Mouse (Mus musculus) hindbrain, embryonic 11.5 days (tissue): Measurements from ENCODE around the gene Abcg8. TPM values are rescaled to one million over a fixed set of nuclear protein-coding genes. Genes with fewer than 3 reads are reported as not detected.
A peak's percentile ranks its signal among the peaks of the same experiment; 100 is the strongest.

Experiments
- ATAC-seq: fragments of 200-750 bp; cut with Nextera tagmentation; 2 replicates; pipeline ENCODE4 v1.8.0; 2017; ENCODE audit warnings: mild to moderate bottlenecking, moderate TSS enrichment, moderate library complexity; ENCODE audit not compliant: low FRiP score
- DNase-seq: peaks from one replicate; pipeline ENCODE4 v3.0.0-alpha.2; 2015; ENCODE audit warnings: low spot score
- H3K27ac ChIP-seq: fragments of 300-500 bp; sonication (generic); 2 replicates; pipeline ENCODE4 v1.5.1; 2014; ENCODE audit warnings: mild to moderate bottlenecking, low read depth, low read length
- H3K27me3 ChIP-seq: fragments of 300-500 bp; sonication (generic); 2 replicates; pipeline ENCODE4 v1.6.1; 2014; ENCODE audit warnings: mild to moderate bottlenecking, low read length, moderate library complexity, mixed read lengths; ENCODE audit not compliant: control insufficient read depth, insufficient read depth
- H3K36me3 ChIP-seq: fragments of 300-500 bp; sonication (generic); 2 replicates; pipeline ENCODE4 v1.6.1; 2014; ENCODE audit warnings: mild to moderate bottlenecking, low read length, moderate library complexity, mixed read lengths; ENCODE audit not compliant: control insufficient read depth, insufficient read depth
- H3K4me1 ChIP-seq: fragments of 300-500 bp; sonication (generic); replicated peaks from 2 replicates; pipeline ENCODE4 v1.6.1; 2014; ENCODE audit warnings: low read length, mixed read lengths; ENCODE audit not compliant: control insufficient read depth, insufficient read depth
- H3K4me2 ChIP-seq: fragments of 300-500 bp; sonication (generic); replicated peaks from 2 replicates; pipeline ENCODE4 v1.6.1; 2014; ENCODE audit warnings: mild to moderate bottlenecking, low read depth, low read length
- H3K4me3 ChIP-seq: fragments of 300-500 bp; sonication (generic); 2 replicates; pipeline ENCODE4 v1.5.1; 2014; ENCODE audit warnings: low read depth, low read length
- H3K9ac ChIP-seq: fragments of 300-500 bp; sonication (generic); 2 replicates; pipeline ENCODE4 v1.6.1; 2014; ENCODE audit warnings: low read depth, low read length
- H3K9me3 ChIP-seq: fragments of 300-500 bp; sonication (generic); 2 replicates; pipeline ENCODE4 v1.6.1; 2016; ENCODE audit warnings: low read length; ENCODE audit not compliant: control insufficient read depth
- WGBS: fragments of 180-500 bp; shearing (Covaris S2); extraction: QIAGEN DNeasy Blood & Tissue Kit; methylation state at CpG from one replicate; pipeline ENCODE4 v1.1.7; 2014; 5-methylcytosine and 5-hydroxymethylcytosine counted together
- polyA plus RNA-seq: library from polyadenylated mRNA; unstranded; fragments of >200 nt; fragmentation: Nextera tagmentation; extraction: Ambion mirVana; gene quantifications from 2 replicates; pipeline ENCODE4 v1.2.1, GENCODE M21; 2014

Gene Abcg8
- polyA plus RNA-seq, 1 experiment from 2014 or later, result 0.42 TPM

- Histone ChIP-seq H3K4me3 (no peak overlapping the region), H3K36me3 (no peaks in the 10 kb centered on the region), H3K9me3 (no peaks in the 10 kb centered on the region), H3K27me3 (no peaks in the 10 kb centered on the region), H3K4me1 (0 out of 2 replicates have a peak, but pooled peaks cover 2% of the 10 kb centered on the region), H3K4me2 (no peak overlapping the region), H3K9ac (no peak overlapping the region), H3K27ac (no peak overlapping the region)
- ATAC-seq (no peak), DNase-seq (peak; percentile 68)
- WGBS, result 36% methylated on average over 3 of the region's 3 CpGs
These were observed 34.2 kb upstream of the Abcg8 start for GRCm38 (mm10) chr17:84641893-84642292.

GRCm38 (mm10) chr17:84642324-84642723, 33.8 kb upstream of the Abcg8 start:
- 91% methylated on average over 9 of the region's 9 CpGs for WGBS
- H3K9me3 ChIP-seq, result no peaks in the 10 kb centered on the region
- no peak overlapping the region for H3K9ac ChIP-seq

GRCm38 (mm10) chr17:84644292-84645050, 31.6 kb upstream of the Abcg8 start:
- Histone ChIP-seq H3K9me3 (no peaks in the 10 kb centered on the region), H3K27me3 (no peaks in the 10 kb centered on the region), H3K36me3 (no peaks in the 10 kb centered on the region), H3K4me1 (0 out of 2 replicates have a peak, but pooled peaks cover 2% of the 10 kb centered on the region), H3K27ac (no peak overlapping the region), H3K4me2 (no peak overlapping the region), H3K4me3 (no peak overlapping the region), H3K9ac (no peak overlapping the region)
- DNase-seq (no peak), ATAC-seq (no peak)
- WGBS, result 64% methylated on average over 16 of the region's 16 CpGs

More at GRCm38 (mm10) chr17:84642324-84642723, 33.8 kb upstream of the Abcg8 start:
- Histone ChIP-seq H3K36me3 (no peaks in the 10 kb centered on the region), H3K4me2 (no peak overlapping the region), H3K4me1 (0 out of 2 replicates have a peak, but pooled peaks cover 2% of the 10 kb centered on the region), H3K27me3 (no peaks in the 10 kb centered on the region), H3K4me3 (no peak overlapping the region), H3K27ac (no peak overlapping the region)
- no peak for ATAC-seq
- no peak for DNase-seq

DNA sequence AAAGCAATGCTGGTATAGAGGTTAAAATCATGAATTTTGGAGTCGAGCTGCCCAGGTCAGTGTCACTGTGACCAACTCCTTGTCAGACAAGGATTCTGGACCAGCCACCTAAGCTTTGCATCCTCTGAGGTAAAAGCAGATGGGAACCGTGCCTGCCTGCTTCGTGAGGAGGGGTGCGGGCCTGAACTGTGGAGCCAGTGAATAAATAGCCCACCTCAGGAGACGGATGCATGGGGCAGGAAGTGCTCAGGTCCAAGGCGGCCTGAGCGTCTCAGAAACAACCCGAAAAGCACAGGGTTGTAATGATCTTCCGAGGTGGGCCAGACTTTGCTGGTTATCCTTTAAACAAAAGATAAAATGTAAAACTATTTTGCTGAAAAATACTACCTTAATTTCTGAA, 31.0 kb upstream of the Abcg8 start:
- no peak overlapping the region for H3K4me3 ChIP-seq
- H3K36me3 ChIP-seq, result no peaks in the 10 kb centered on the region
- ATAC-seq (no peak), DNase-seq (no peak)
- no peak overlapping the region for H3K4me2 ChIP-seq
- H3K4me1 ChIP-seq, result 0 out of 2 replicates have a peak, but pooled peaks cover 2% of the 10 kb centered on the region
- H3K27me3 ChIP-seq, result no peaks in the 10 kb centered on the region
- WGBS, result 31% methylated on average over 9 of the region's 9 CpGs
- H3K9me3 ChIP-seq, result no peaks in the 10 kb centered on the region
- H3K9ac ChIP-seq, result no peak overlapping the region
- no peak overlapping the region for H3K27ac ChIP-seq

GRCm38 (mm10) chr17:84645894-84646293, 30.2 kb upstream of the Abcg8 start:
- Histone ChIP-seq H3K4me2 (no peak overlapping the region), H3K36me3 (no peaks in the 10 kb centered on the region), H3K9ac (no peak overlapping the region), H3K9me3 (no peaks in the 10 kb centered on the region), H3K4me1 (0 out of 2 replicates have a peak, but pooled peaks cover 2% of the 10 kb centered on the region), H3K27me3 (no peaks in the 10 kb centered on the region), H3K27ac (no peak overlapping the region), H3K4me3 (no peak overlapping the region)
- ATAC-seq, result no peak
- no peak for DNase-seq
- WGBS, result 28% methylated on average over 3 of the region's 7 CpGs

DNA sequence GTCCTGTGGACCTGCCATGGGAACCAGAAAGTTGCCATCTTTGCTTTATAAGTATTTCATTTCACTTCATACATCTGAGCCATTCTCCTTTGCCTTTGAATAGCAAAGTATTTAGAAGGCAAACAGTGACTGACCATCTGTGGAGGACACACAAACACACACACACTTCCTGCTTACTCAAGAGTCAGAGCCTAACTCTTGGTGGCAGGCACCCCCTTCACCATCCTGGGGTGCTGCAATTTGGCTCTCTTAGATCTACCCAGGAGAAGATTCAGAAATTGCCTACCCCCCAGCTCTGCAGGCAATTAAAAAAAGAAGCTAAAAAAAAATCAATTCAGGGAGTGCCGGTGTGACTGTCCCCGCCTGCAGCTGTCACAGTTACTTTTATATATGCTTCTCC, 29.6 kb upstream of the Abcg8 start:
- H3K27ac ChIP-seq, result no peak overlapping the region

GRCm38 (mm10) chr17:84647630-84648029, 28.5 kb upstream of the Abcg8 start:
- no peak overlapping the region for H3K27ac ChIP-seq
- no peaks in the 10 kb centered on the region for H3K9me3 ChIP-seq
- H3K4me2 ChIP-seq, result no peak overlapping the region
- ATAC-seq, result no peak
- no peaks in the 10 kb centered on the region for H3K36me3 ChIP-seq
- 90% methylated on average over 4 of the region's 4 CpGs for WGBS
- H3K4me1 ChIP-seq, result 0 out of 2 replicates have a peak, but pooled peaks cover 2% of the 10 kb centered on the region
- H3K27me3 ChIP-seq, result no peaks in the 10 kb centered on the region
- H3K9ac ChIP-seq, result no peak overlapping the region
- no peak for DNase-seq
- H3K4me3 ChIP-seq, result no peak overlapping the region

More for the DNA sequence above, 29.6 kb upstream of the Abcg8 start:
- ATAC-seq (no peak), DNase-seq (no peak)
- Histone ChIP-seq H3K9ac (no peak overlapping the region), H3K4me2 (no peak overlapping the region), H3K9me3 (no peaks in the 10 kb centered on the region), H3K4me1 (0 out of 2 replicates have a peak, but pooled peaks cover 2% of the 10 kb centered on the region), H3K36me3 (no peaks in the 10 kb centered on the region), H3K4me3 (no peak overlapping the region), H3K27me3 (no peaks in the 10 kb centered on the region)
- WGBS, result 65% methylated on average over 2 of the region's 2 CpGs

- Histone ChIP-seq H3K9ac (no peak overlapping the region), H3K36me3 (no peaks in the 10 kb centered on the region), H3K27ac (no peak overlapping the region), H3K4me2 (no peak overlapping the region), H3K9me3 (no peaks in the 10 kb centered on the region), H3K4me3 (no peak overlapping the region), H3K4me1 (no peaks in the 10 kb centered on the region), H3K27me3 (no peaks in the 10 kb centered on the region)
- WGBS, result 93% methylated on average over 9 of the region's 9 CpGs
- ATAC-seq (no peak), DNase-seq (no peak)
These were observed 25.6 kb upstream of the Abcg8 start for GRCm38 (mm10) chr17:84650302-84651017.
